Mouse (Mus musculus): ENCODE measurements at regions not wholly inside any gene's neighbourhood (a gene's known extent, or its start where the extent isn't known, plus 50 kb on each side); places are given as distances from the start of the nearest gene placed in this dataset.

DNA sequence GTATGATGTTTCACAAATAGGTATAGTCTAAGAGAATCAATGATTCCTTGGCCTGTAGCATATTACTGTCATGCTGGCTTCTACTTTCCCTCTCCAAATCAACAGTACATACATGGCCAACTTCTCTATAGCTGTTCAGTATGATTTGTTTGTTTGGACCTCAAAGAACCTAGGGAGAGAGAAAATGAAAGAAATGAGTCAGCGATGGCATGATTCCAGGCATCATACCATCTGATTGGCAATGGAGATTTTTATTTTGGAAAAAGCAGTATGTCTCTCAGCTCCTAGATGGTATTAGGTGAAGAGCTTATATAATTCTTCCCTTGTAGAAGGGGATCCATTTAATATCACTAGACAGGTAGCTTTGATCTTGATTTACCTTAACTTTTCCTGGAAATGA is 519.1 kb downstream of the Gm9195 start:
- Histone ChIP-seq H3K36me3 (ENCODE audit: control insufficient read depth, insufficient read depth, low read length) (no peaks in the 10 kb centered on the region), H3K27ac (ENCODE audit: insufficient read depth, low read depth, low read length) (no peak overlapping the region), H3K4me3 (ENCODE audit: insufficient read depth, low read depth, low read length) (no peak overlapping the region), H3K4me1 (ENCODE audit: control insufficient read depth, insufficient read depth, low read length) (no peaks in the 10 kb centered on the region), H3K27me3 (replicated peaks; ENCODE audit: control insufficient read depth, insufficient read depth, low read length) (no peaks in the 10 kb centered on the region)
- WGBS: 98% methylated on average over 1 of the region's 1 CpGs
- DNase-seq: no peak
- TF ChIP-seq POLR2A (IDR thresholded peaks at IDR 0.05; ENCODE audit: low read depth, low read length) (no peak), CTCF (conservative IDR thresholded peaks at IDR 0.05; ENCODE audit: insufficient read depth, insufficient read length, low read depth, low read length) (no peak)

DNA sequence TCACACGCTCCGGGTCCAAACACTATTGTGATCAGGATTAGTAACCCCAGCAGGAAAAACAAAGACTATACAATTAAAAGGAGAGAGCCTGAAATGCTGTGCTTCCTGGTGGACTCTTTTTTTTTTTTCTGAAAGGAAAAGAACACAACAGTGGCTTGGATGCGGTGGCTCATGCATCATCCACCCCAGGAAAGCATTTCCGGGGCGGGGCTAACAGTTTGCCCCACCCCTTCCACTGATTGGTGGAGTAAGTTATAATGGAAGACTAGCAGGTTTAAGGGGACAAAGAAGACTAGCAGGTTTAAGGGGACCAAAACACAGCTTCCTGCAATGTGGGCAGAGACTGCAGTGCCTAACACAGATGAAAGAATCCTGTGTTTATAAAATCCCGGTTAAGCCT is 524.0 kb downstream of the Gm9195 start:
- Histone ChIP-seq H3K4me3 (ENCODE audit: insufficient read depth, low read depth, low read length) (no peak overlapping the region), H3K4me1 (ENCODE audit: control insufficient read depth, insufficient read depth, low read length) (no peaks in the 10 kb centered on the region), H3K27ac (ENCODE audit: insufficient read depth, low read depth, low read length) (no peak overlapping the region), H3K27me3 (replicated peaks; ENCODE audit: control insufficient read depth, insufficient read depth, low read length) (no peaks in the 10 kb centered on the region), H3K36me3 (ENCODE audit: control insufficient read depth, insufficient read depth, low read length) (no peaks in the 10 kb centered on the region)
- DNase-seq: no peak
- TF ChIP-seq POLR2A (IDR thresholded peaks at IDR 0.05; ENCODE audit: low read depth, low read length): no peak
- no peak for TF ChIP-seq CTCF (conservative IDR thresholded peaks at IDR 0.05; ENCODE audit: insufficient read depth, insufficient read length, low read depth, low read length)
- WGBS: 39% methylated on average over 6 of the region's 6 CpGs

- no peaks in the 10 kb centered on the region for H3K27me3 ChIP-seq (replicated peaks; ENCODE audit: control insufficient read depth, insufficient read depth, low read length)
- no peaks in the 10 kb centered on the region for H3K36me3 ChIP-seq (ENCODE audit: control insufficient read depth, insufficient read depth, low read length)
- no peak for DNase-seq
- TF ChIP-seq POLR2A (IDR thresholded peaks at IDR 0.05; ENCODE audit: low read depth, low read length) (no peak), CTCF (conservative IDR thresholded peaks at IDR 0.05; ENCODE audit: insufficient read depth, insufficient read length, low read depth, low read length) (no peak)
- H3K4me1 ChIP-seq (ENCODE audit: control insufficient read depth, insufficient read depth, low read length): no peaks in the 10 kb centered on the region
- no peak overlapping the region for H3K4me3 ChIP-seq (ENCODE audit: insufficient read depth, low read depth, low read length)
- no peak overlapping the region for H3K27ac ChIP-seq (ENCODE audit: insufficient read depth, low read depth, low read length)
- 17% methylated on average over 4 of the region's 4 CpGs for WGBS
Measured at GRCm38 (mm10) chr14:71963389-71964169, 528.1 kb downstream of the Gm9195 start.

- TF ChIP-seq CTCF (conservative IDR thresholded peaks at IDR 0.05; ENCODE audit: insufficient read depth, insufficient read length, low read depth, low read length) (no peak), POLR2A (IDR thresholded peaks at IDR 0.05; ENCODE audit: low read depth, low read length) (no peak)
- H3K4me1 ChIP-seq (ENCODE audit: control insufficient read depth, insufficient read depth, low read length): no peaks in the 10 kb centered on the region
- H3K4me3 ChIP-seq (ENCODE audit: insufficient read depth, low read depth, low read length): no peak overlapping the region
- H3K36me3 ChIP-seq (ENCODE audit: control insufficient read depth, insufficient read depth, low read length): no peaks in the 10 kb centered on the region
- no peaks in the 10 kb centered on the region for H3K27me3 ChIP-seq (replicated peaks; ENCODE audit: control insufficient read depth, insufficient read depth, low read length)
- no peak for DNase-seq
- no peak overlapping the region for H3K27ac ChIP-seq (ENCODE audit: insufficient read depth, low read depth, low read length)
- 94% methylated on average over 2 of the region's 2 CpGs for WGBS
Measured at GRCm38 (mm10) chr14:71948701-71949100, 542.9 kb downstream of the Gm9195 start.

DNA sequence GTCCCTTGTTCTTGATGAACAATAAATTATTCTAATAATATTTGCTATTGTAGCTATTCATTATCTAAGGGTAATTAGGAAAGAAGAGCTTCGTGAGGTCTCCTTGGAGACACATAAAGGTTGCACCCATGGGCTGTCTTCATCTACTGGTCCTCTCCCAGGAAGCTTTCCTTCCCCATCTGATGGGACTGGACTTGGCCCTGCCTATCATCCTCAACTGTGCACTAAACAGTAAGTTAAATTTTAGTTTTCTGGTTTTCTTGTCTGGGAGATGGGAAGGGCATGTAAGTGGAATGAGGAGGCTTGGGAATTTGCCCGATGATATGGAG is 554.5 kb downstream of the Gm9195 start:
- 85% methylated on average over 2 of the region's 2 CpGs for WGBS
- no peak overlapping the region for H3K27ac ChIP-seq (ENCODE audit: insufficient read depth, low read depth, low read length)
- H3K4me3 ChIP-seq (ENCODE audit: insufficient read depth, low read depth, low read length): no peak overlapping the region
- DNase-seq: no peak
- no peaks in the 10 kb centered on the region for H3K36me3 ChIP-seq (ENCODE audit: control insufficient read depth, insufficient read depth, low read length)
- TF ChIP-seq POLR2A (IDR thresholded peaks at IDR 0.05; ENCODE audit: low read depth, low read length): no peak
- no peak for TF ChIP-seq CTCF (conservative IDR thresholded peaks at IDR 0.05; ENCODE audit: insufficient read depth, insufficient read length, low read depth, low read length)
- H3K27me3 ChIP-seq (replicated peaks; ENCODE audit: control insufficient read depth, insufficient read depth, low read length): no peaks in the 10 kb centered on the region
- no peaks in the 10 kb centered on the region for H3K4me1 ChIP-seq (ENCODE audit: control insufficient read depth, insufficient read depth, low read length)

DNA sequence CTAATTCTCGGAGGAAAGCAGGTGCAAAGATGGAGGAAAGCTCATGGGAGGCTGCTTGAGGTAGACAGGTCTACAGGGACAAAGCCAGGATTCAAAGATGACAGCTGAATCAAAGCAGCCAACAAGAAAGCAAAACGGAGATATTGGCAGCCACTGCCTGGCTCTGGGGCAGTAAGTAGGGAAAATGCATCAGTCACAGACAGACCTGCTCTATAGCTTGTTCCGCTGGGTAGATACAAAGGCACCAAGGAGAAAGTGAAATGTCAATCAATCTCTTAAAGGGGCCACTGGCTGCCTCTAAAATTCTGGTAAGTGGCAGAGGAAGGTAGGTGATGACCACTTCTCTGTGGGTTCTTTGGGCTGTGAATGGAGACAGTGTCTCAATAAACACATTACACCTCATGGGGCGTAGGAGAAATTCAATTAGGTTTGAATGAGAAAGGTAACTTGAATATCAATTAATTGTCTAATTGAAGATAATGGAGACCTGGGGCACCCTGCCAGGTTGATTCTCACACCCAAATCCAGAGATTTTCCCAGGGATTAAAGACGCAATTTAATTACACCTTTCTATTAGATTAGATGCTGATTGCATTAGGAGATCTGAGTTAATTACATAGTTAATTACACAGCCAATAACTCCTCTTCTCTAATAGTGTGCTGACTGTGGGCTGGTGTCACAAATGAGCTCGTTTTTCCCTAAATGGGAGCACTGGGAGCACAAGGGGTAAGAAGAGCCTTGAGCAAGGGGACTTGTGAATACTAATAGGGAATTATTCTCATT is 555.1 kb downstream of the Gm9195 start:
- no peak for DNase-seq
- H3K4me1 ChIP-seq (ENCODE audit: control insufficient read depth, insufficient read depth, low read length): no peaks in the 10 kb centered on the region
- H3K27ac ChIP-seq (ENCODE audit: insufficient read depth, low read depth, low read length): no peak overlapping the region
- no peak for TF ChIP-seq POLR2A (IDR thresholded peaks at IDR 0.05; ENCODE audit: low read depth, low read length)
- H3K4me3 ChIP-seq (ENCODE audit: insufficient read depth, low read depth, low read length): no peak overlapping the region
- H3K27me3 ChIP-seq (replicated peaks; ENCODE audit: control insufficient read depth, insufficient read depth, low read length): no peaks in the 10 kb centered on the region
- 67% methylated on average over 6 of the region's 6 CpGs for WGBS
- H3K36me3 ChIP-seq (ENCODE audit: control insufficient read depth, insufficient read depth, low read length): no peaks in the 10 kb centered on the region

GRCm38 (mm10) chr14:71915964-71916363 is 575.7 kb downstream of the Gm9195 start:
- DNase-seq: no peak
- Histone ChIP-seq H3K36me3 (ENCODE audit: control insufficient read depth, insufficient read depth, low read length) (no peaks in the 10 kb centered on the region), H3K27me3 (replicated peaks; ENCODE audit: control insufficient read depth, insufficient read depth, low read length) (no peaks in the 10 kb centered on the region), H3K27ac (ENCODE audit: insufficient read depth, low read depth, low read length) (no peak overlapping the region), H3K4me1 (ENCODE audit: control insufficient read depth, insufficient read depth, low read length) (no peaks in the 10 kb centered on the region), H3K4me3 (ENCODE audit: insufficient read depth, low read depth, low read length) (no peak overlapping the region)
- no peak for TF ChIP-seq POLR2A (IDR thresholded peaks at IDR 0.05; ENCODE audit: low read depth, low read length)
- TF ChIP-seq CTCF (conservative IDR thresholded peaks at IDR 0.05; ENCODE audit: insufficient read depth, insufficient read length, low read depth, low read length): no peak
- WGBS: 37% methylated on average over 5 of the region's 5 CpGs
